Mouse (Mus musculus): Measurements from ENCODE around the gene Olfr671. TPM values are rescaled to one million over a fixed set of nuclear protein-coding genes. Genes with fewer than 3 reads are reported as not detected.

The Olfr671 gene
- polyA plus RNA-seq (2012; rRNA removed), result not detected in 2 replicates

GRCm38 (mm10) chr7:104979026-104979425, at the start of gene Olfr671:
Olfr671 (minus strand) TSS chr7:104979126.

GRCm38 (mm10) chr7:105028360-105028759, 49.4 kb upstream of the Olfr671 start, which contains the start of gene Olfr675:
Olfr675 (minus strand) TSS chr7:105028460.

GRCm38 (mm10) chr7:105001929-105002328, 23.0 kb upstream of the Olfr671 start, which contains the start of gene Olfr672:
Olfr672 (minus strand) TSS chr7:105002029.

GRCm38 (mm10) chr7:104962520-104962919, 16.4 kb downstream of the Olfr671 start, which contains the start of gene Olfr670:
Olfr670 (minus strand) TSS chr7:104962620.

GRCm38 (mm10) chr7:104933940-104934339, 45.0 kb downstream of the Olfr671 start, which contains the start of gene Olfr669:
Olfr669 (plus strand) TSS chr7:104934240.

GRCm38 (mm10) chr7:104927957-104928356, 51.0 kb downstream of the Olfr671 start, which contains the start of gene Olfr668:
Olfr668 (minus strand) TSS chr7:104928057.

Other genes starting within 250 kb of the Olfr671 start
- gene Usp17le, start 201.7 kb downstream of the Olfr671 start, polyA plus RNA-seq (2012; rRNA removed), result not detected in 2 replicates
- not detected in 2 replicates for gene Usp17lb, start 136.5 kb downstream of the Olfr671 start, polyA plus RNA-seq (2012; rRNA removed)
- not detected in 2 replicates for gene Usp17la, start 122.1 kb downstream of the Olfr671 start, polyA plus RNA-seq (2012; rRNA removed)
- gene Olfr665, start 101.1 kb downstream of the Olfr671 start, polyA plus RNA-seq (2012; rRNA removed), result not detected in 2 replicates
- not detected in 2 replicates for gene Olfr666, start 83.2 kb downstream of the Olfr671 start, polyA plus RNA-seq (2012; rRNA removed)
- not detected in 2 replicates for gene Olfr667, start 57.6 kb downstream of the Olfr671 start, polyA plus RNA-seq (2012; rRNA removed)
- gene Olfr668, start 51.1 kb downstream of the Olfr671 start, polyA plus RNA-seq (2012; rRNA removed), result not detected in 2 replicates
- gene Olfr669, start 44.9 kb downstream of the Olfr671 start, polyA plus RNA-seq (2012; rRNA removed), result not detected in 2 replicates
- not detected in 2 replicates for gene Olfr670, start 16.5 kb downstream of the Olfr671 start, polyA plus RNA-seq (2012; rRNA removed)
- not detected in 2 replicates for gene Olfr672, start 22.9 kb upstream of the Olfr671 start, polyA plus RNA-seq (2012; rRNA removed)
- not detected in 2 replicates for gene Olfr675, start 49.3 kb upstream of the Olfr671 start, polyA plus RNA-seq (2012; rRNA removed)
- not detected in 2 replicates for gene Olfr676, start 53.6 kb upstream of the Olfr671 start, polyA plus RNA-seq (2012; rRNA removed)
- not detected in 2 replicates for gene Olfr677, start 72.2 kb upstream of the Olfr671 start, polyA plus RNA-seq (2012; rRNA removed)
- gene Olfr678, start 85.3 kb upstream of the Olfr671 start, polyA plus RNA-seq (2012; rRNA removed), result not detected in 2 replicates
- not detected in 2 replicates for gene Olfr679, start 102.1 kb upstream of the Olfr671 start, polyA plus RNA-seq (2012; rRNA removed)
- not detected in 2 replicates for gene Olfr680-ps1, start 113.7 kb upstream of the Olfr671 start, polyA plus RNA-seq (2012; rRNA removed)
- not detected in 2 replicates for gene Olfr681, start 137.7 kb upstream of the Olfr671 start, polyA plus RNA-seq (2012; rRNA removed)
- not detected in 2 replicates for gene Olfr683, start 167.9 kb upstream of the Olfr671 start, polyA plus RNA-seq (2012; rRNA removed)
- gene Olfr684, start 184.5 kb upstream of the Olfr671 start, polyA plus RNA-seq (2012; rRNA removed), result not detected in 2 replicates
- not detected in 2 replicates for gene Olfr685, start 206.9 kb upstream of the Olfr671 start, polyA plus RNA-seq (2012; rRNA removed)
- not detected in 2 replicates for gene Olfr686, start 228.4 kb upstream of the Olfr671 start, polyA plus RNA-seq (2012; rRNA removed)